Mouse (Mus musculus) heart, adult 2 months (tissue): ENCODE data around the gene H2-Q7.
"Not testable (repeated sequence)": the region's sequence is repeated elsewhere in the genome, so short reads cannot be mapped to it uniquely, and the experiment has no call there.

ENCODE experiments used
- CTCF ChIP-seq: fragments of 200-600 bp; IDR thresholded peaks from 2 replicates; pipeline ENCODE4 v1.8.1; 2022; ENCODE audit warnings: antibody characterized with exemption, mild to moderate bottlenecking, moderate library complexity
- EP300 ChIP-seq: fragments of 200-500 bp; IDR thresholded peaks from 2 replicates; pipeline ENCODE4 v1.6.1; 2011; ENCODE audit warnings: low read depth, low read length, control low read depth; ENCODE audit not compliant: insufficient read depth
- POLR2A ChIP-seq: fragments of 200-500 bp; IDR thresholded peaks from 2 replicates; pipeline ENCODE4 v1.6.1; 2011; ENCODE audit warnings: mild to moderate bottlenecking, low read depth, low read length, control low read depth; ENCODE audit not compliant: insufficient read depth

DNA sequence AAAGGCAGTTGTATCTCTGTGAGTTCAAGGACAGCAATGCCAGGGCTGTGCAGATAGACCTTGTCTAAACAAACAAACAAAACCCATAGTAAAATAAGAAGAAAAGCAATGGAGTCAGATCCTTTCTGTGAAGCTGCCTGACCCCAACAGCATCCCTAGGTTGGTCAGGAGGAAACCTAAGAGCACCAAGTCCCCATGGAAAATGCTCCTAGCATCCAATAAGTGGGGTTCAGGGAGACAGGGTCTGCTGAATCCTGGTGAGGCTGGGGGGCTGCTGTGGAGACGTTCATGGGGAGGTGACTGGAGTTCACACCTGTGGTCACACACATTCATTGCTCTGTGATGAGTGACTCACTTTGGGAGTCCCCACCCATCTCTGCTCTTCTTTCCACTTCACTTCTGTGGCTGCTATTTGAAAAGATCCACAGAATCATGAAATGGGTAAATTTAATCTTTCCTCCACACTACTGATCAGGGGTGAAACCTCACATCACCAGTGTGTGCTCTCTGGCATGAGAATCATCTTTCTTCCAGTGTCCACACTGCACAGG, 1.5 kb upstream of the H2-Q7 start:
- not testable (repeated sequence) for TF ChIP-seq POLR2A, CTCF, EP300
